Mouse (Mus musculus): ENCODE measurements around the gene C130074G19Rik. TPM values are rescaled to one million over a fixed set of nuclear protein-coding genes. Genes with fewer than 3 reads are reported as not detected.

The C130074G19Rik gene
- polyA plus RNA-seq, 1 experiment from 2014 or later = 0.59 TPM

GRCm38 (mm10) chr1:184905371-184905770 lies 22.4 kb upstream of the C130074G19Rik start:
- Histone ChIP-seq H3K27ac (replicated peaks) (no peak overlapping the region), H3K36me3 (peaks cover 59% of the 10 kb centered on the region), H3K4me1 (peaks cover 14% of the 10 kb centered on the region), H3K9me3 (no peaks in the 10 kb centered on the region), H3K27me3 (no peaks in the 10 kb centered on the region), H3K9ac (replicated peaks) (no peak overlapping the region), H3K4me3 (no peak overlapping the region), H3K4me2 (replicated peaks) (no peak overlapping the region)
- no peak for ATAC-seq (ENCODE audit: low FRiP score, low read depth)
- 72% methylated on average over 19 of the region's 19 CpGs for WGBS

- 64% methylated on average over 7 of the region's 7 CpGs for WGBS
- H3K36me3 ChIP-seq = peaks cover 62% of the 10 kb centered on the region
- no peak overlapping the region for H3K4me2 ChIP-seq (replicated peaks)
- H3K27me3 ChIP-seq = no peaks in the 10 kb centered on the region
- no peak overlapping the region for H3K27ac ChIP-seq (replicated peaks)
- H3K4me1 ChIP-seq = peaks cover 14% of the 10 kb centered on the region
- no peak for ATAC-seq (ENCODE audit: low FRiP score, low read depth)
- H3K4me3 ChIP-seq = no peak overlapping the region
- H3K9ac ChIP-seq (replicated peaks) = no peak overlapping the region
- H3K9me3 ChIP-seq = no peaks in the 10 kb centered on the region
Observed at GRCm38 (mm10) chr1:184903697-184904096, 20.7 kb upstream of the C130074G19Rik start.

DNA sequence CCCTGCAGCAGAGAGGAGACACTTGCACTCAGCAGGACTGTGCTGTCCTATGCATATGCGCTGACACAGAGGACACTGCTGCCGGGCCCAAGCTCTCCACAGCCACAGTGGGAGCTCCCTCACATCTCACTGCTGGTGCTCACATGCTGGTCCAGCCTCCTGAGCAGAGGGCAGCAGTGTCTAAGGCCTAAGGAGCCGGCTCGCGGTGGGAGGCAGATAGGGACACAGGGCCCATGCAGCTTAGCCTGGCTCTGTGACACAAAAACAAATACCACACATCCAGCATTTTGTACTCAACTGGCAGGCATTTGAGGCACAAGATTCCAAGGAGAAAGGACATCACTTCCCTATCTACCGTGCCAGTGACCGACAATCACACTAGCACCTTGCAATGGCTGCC lies 19.9 kb upstream of the C130074G19Rik start:
- Histone ChIP-seq H3K9ac (replicated peaks) (no peak overlapping the region), H3K27ac (replicated peaks) (0 out of 2 replicates have a peak overlapping the region, but pooled peaks have one; percentile 5), H3K4me3 (no peak overlapping the region), H3K9me3 (no peaks in the 10 kb centered on the region), H3K4me2 (replicated peaks) (no peak overlapping the region), H3K27me3 (no peaks in the 10 kb centered on the region), H3K36me3 (peaks cover 59% of the 10 kb centered on the region), H3K4me1 (peaks cover 14% of the 10 kb centered on the region)
- 53% methylated on average over 7 of the region's 7 CpGs for WGBS
- ATAC-seq (ENCODE audit: low FRiP score, low read depth) = no peak

DNA sequence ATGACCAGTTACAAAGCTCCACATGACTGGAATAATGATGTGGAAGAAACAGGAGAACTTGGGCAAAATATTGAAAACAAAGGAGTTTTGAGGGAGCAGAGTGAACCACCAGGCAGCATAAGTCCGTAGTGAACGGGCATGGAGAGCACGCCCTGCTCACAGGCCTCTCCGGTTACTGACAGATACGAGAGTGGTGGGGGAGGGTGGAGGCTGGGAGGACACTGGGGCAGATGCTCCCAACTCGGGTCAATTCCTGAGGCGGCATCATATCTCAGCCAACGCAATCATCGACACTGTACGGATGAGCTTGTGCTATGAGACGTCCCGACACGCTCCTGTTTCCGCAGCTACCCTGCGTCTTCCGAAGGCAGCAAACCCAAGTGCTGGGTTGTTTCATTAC lies 14.3 kb upstream of the C130074G19Rik start:
- ATAC-seq (ENCODE audit: low FRiP score, low read depth) = no peak
- Histone ChIP-seq H3K9ac (replicated peaks) (no peak overlapping the region), H3K4me2 (replicated peaks) (no peak overlapping the region), H3K4me3 (no peak overlapping the region), H3K4me1 (no peaks in the 10 kb centered on the region), H3K27me3 (no peaks in the 10 kb centered on the region), H3K36me3 (peaks cover 41% of the 10 kb centered on the region), H3K27ac (replicated peaks) (no peak overlapping the region), H3K9me3 (no peaks in the 10 kb centered on the region)
- WGBS = 87% methylated on average over 16 of the region's 16 CpGs

DNA sequence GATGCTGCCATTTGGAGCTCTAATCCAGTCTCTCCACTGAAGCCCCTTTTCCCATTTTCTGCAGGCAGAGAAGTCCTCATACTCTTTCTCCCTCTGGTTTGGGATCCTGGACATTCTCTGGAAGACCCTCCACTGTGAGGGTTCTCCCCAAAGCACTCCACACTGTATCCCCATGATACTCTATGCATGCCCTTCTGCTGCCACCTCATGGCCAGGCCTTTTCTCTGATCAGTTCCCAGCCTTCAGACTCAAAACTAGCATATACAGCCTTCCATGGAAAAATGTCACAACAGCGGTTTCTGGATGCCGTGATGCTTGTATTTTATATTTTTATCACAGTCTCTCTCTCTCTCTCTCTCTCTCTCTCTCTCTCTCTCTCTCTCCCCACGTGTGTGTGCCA lies 9.0 kb upstream of the C130074G19Rik start:
- H3K9ac ChIP-seq (replicated peaks) = no peak overlapping the region
- H3K4me3 ChIP-seq = no peak overlapping the region
- H3K27ac ChIP-seq (replicated peaks) = no peak overlapping the region
- ATAC-seq (ENCODE audit: low FRiP score, low read depth) = no peak
- 0 out of 2 replicates have a peak, but pooled peaks cover 5% of the 10 kb centered on the region for H3K36me3 ChIP-seq
- no peaks in the 10 kb centered on the region for H3K4me1 ChIP-seq
- no peaks in the 10 kb centered on the region for H3K9me3 ChIP-seq
- WGBS = 85% methylated on average over 3 of the region's 3 CpGs
- H3K27me3 ChIP-seq = no peaks in the 10 kb centered on the region
- no peak overlapping the region for H3K4me2 ChIP-seq (replicated peaks)

- WGBS = 92% methylated on average over 6 of the region's 6 CpGs
- H3K9me3 ChIP-seq = no peaks in the 10 kb centered on the region
- no peak overlapping the region for H3K27ac ChIP-seq (replicated peaks)
- H3K9ac ChIP-seq (replicated peaks) = no peak overlapping the region
- H3K4me3 ChIP-seq = no peak overlapping the region
- no peaks in the 10 kb centered on the region for H3K4me1 ChIP-seq
- no peaks in the 10 kb centered on the region for H3K36me3 ChIP-seq
- H3K27me3 ChIP-seq = no peaks in the 10 kb centered on the region; the same call in 1 of the 2 replicates
- no peak overlapping the region for H3K4me2 ChIP-seq (replicated peaks)
- ATAC-seq (ENCODE audit: low FRiP score, low read depth) = no peak
Observed at GRCm38 (mm10) chr1:184889454-184889853, 6.4 kb upstream of the C130074G19Rik start.

- H3K27me3 ChIP-seq = peaks cover 30% of the 10 kb centered on the region
- peaks cover 10% of the 10 kb centered on the region for H3K4me1 ChIP-seq
- no peaks in the 10 kb centered on the region for H3K36me3 ChIP-seq
- no peak overlapping the region for H3K9ac ChIP-seq (replicated peaks)
- no peak overlapping the region for H3K27ac ChIP-seq (replicated peaks)
- H3K4me2 ChIP-seq (replicated peaks) = no peak overlapping the region
- no peak for ATAC-seq (ENCODE audit: low FRiP score, low read depth)
- 73% methylated on average over 1 of the region's 1 CpGs for WGBS
- H3K9me3 ChIP-seq = no peaks in the 10 kb centered on the region
- H3K4me3 ChIP-seq = no peak overlapping the region
Observed at GRCm38 (mm10) chr1:184886160-184886559, 3.1 kb upstream of the C130074G19Rik start.

- H3K36me3 ChIP-seq = no peaks in the 10 kb centered on the region
- 0 out of 2 replicates have a peak overlapping the region, but pooled peaks have one; percentile 74 for H3K4me2 ChIP-seq (replicated peaks)
- H3K4me1 ChIP-seq = peaks cover 10% of the 10 kb centered on the region
- ATAC-seq (ENCODE audit: low FRiP score, low read depth) = no peak
- H3K27me3 ChIP-seq = peaks cover 51% of the 10 kb centered on the region
- H3K9ac ChIP-seq (replicated peaks) = no peak overlapping the region
- WGBS = 69% methylated on average over 7 of the region's 7 CpGs
- no peak overlapping the region for H3K27ac ChIP-seq (replicated peaks)
- no peaks in the 10 kb centered on the region for H3K9me3 ChIP-seq
- H3K4me3 ChIP-seq = no peak overlapping the region
Observed at GRCm38 (mm10) chr1:184881861-184882260, 1.2 kb downstream of the C130074G19Rik start.

DNA sequence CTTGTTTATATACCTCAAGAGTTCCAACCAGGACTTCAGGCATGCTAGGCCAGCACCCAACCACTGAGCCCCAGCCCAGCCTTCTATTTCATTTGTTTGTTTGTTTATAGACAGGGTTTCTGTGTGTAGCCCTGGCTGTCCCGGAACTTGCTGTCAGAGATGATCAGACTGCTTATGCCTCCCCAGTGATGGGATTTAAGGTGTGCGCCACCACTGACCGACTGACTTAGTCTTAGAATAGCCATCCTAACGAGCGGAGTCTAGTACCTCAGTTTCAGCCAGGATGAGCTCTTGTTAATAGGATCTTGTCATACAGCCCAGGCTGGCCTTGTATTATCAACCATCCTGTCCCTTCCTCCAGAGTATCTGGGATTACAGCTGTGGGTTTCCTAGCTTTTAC lies 1.8 kb downstream of the C130074G19Rik start:
- Histone ChIP-seq H3K9me3 (no peaks in the 10 kb centered on the region), H3K4me1 (peaks cover 10% of the 10 kb centered on the region), H3K36me3 (no peaks in the 10 kb centered on the region), H3K4me2 (replicated peaks) (no peak overlapping the region), H3K4me3 (no peak overlapping the region), H3K27ac (replicated peaks) (no peak overlapping the region), H3K9ac (replicated peaks) (no peak overlapping the region), H3K27me3 (peaks cover 51% of the 10 kb centered on the region)
- no peak for ATAC-seq (ENCODE audit: low FRiP score, low read depth)
- 85% methylated on average over 5 of the region's 5 CpGs for WGBS

GRCm38 (mm10) chr1:184878860-184879259 lies 4.2 kb downstream of the C130074G19Rik start:
- Histone ChIP-seq H3K4me3 (no peak overlapping the region), H3K27me3 (peaks cover 48% of the 10 kb centered on the region), H3K4me2 (replicated peaks) (no peak overlapping the region), H3K27ac (replicated peaks) (no peak overlapping the region), H3K4me1 (peaks cover 10% of the 10 kb centered on the region), H3K9ac (replicated peaks) (no peak overlapping the region), H3K36me3 (no peaks in the 10 kb centered on the region), H3K9me3 (no peaks in the 10 kb centered on the region)
- 80% methylated on average over 6 of the region's 6 CpGs for WGBS
- no peak for ATAC-seq (ENCODE audit: low FRiP score, low read depth)

GRCm38 (mm10) chr1:184877306-184877705 lies 5.7 kb downstream of the C130074G19Rik start:
- H3K4me2 ChIP-seq (replicated peaks) = no peak overlapping the region
- 70% methylated on average over 2 of the region's 2 CpGs for WGBS
- H3K9ac ChIP-seq (replicated peaks) = no peak overlapping the region
- no peak for ATAC-seq (ENCODE audit: low FRiP score, low read depth)
- H3K9me3 ChIP-seq = no peaks in the 10 kb centered on the region
- H3K27ac ChIP-seq (replicated peaks) = no peak overlapping the region
- H3K4me1 ChIP-seq = 0 out of 2 replicates have a peak, but pooled peaks cover 1% of the 10 kb centered on the region
- no peaks in the 10 kb centered on the region for H3K36me3 ChIP-seq
- H3K4me3 ChIP-seq = no peak overlapping the region
- H3K27me3 ChIP-seq = peaks cover 41% of the 10 kb centered on the region

GRCm38 (mm10) chr1:184873910-184874309 lies 9.1 kb downstream of the C130074G19Rik start:
- no peaks in the 10 kb centered on the region for H3K9me3 ChIP-seq
- no peak overlapping the region for H3K4me2 ChIP-seq (replicated peaks)
- no peak overlapping the region for H3K27ac ChIP-seq (replicated peaks)
- 85% methylated on average over 11 of the region's 11 CpGs for WGBS
- peaks cover 24% of the 10 kb centered on the region for H3K27me3 ChIP-seq
- H3K9ac ChIP-seq (replicated peaks) = no peak overlapping the region
- no peak overlapping the region for H3K4me3 ChIP-seq
- no peak for ATAC-seq (ENCODE audit: low FRiP score, low read depth)
- no peaks in the 10 kb centered on the region for H3K36me3 ChIP-seq
- peaks cover 3% of the 10 kb centered on the region; the same call in 1 of the 2 replicates for H3K4me1 ChIP-seq

All from midbrain, embryonic 12.5 days (tissue).